Mouse (Mus musculus): Measurements from ENCODE around the gene Nav1. TPM values are rescaled to one million over a fixed set of nuclear protein-coding genes. Genes with fewer than 3 reads are reported as not detected.
A peak's percentile ranks its signal among the peaks of the same experiment; 100 is the strongest.

The Nav1 gene
- total and polyA plus RNA-seq, 2 experiments from 2014 or later, result 46.5 to 99.1 TPM

DNA sequence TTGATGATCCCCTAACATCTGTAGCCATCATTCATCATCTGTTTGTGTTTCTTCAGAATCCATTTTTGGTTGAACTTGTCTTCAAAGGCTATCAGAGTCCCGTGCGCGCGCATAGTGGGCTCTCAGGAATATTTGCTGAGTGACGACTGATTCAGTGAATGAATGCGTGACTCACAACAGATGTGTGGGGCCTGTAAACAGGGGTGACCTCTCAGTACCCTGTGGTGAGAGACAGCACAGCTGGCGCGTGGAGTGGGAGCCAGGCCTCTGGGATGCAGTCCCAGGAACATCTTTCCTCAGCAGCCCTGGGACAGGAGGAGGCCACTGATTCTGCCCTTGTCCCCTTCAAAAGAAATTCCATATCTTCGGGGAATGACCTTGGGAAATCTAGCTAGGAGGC is 16.3 kb downstream of the Nav1 start:
- Histone ChIP-seq H3K27ac (ENCODE audit: low read depth, low read length) (no peak overlapping the region), H3K9me3 (ENCODE audit: low read length) (no peaks in the 10 kb centered on the region), H3K27me3 (ENCODE audit: insufficient read depth, low read length) (no peaks in the 10 kb centered on the region), H3K36me3 (ENCODE audit: insufficient read depth, low read length) (no peaks in the 10 kb centered on the region), H3K4me2 (ENCODE audit: low read depth, low read length, poor library complexity, severe bottlenecking) (no peak overlapping the region), H3K4me3 (ENCODE audit: low read depth, low read length) (no peak overlapping the region), H3K4me1 (ENCODE audit: insufficient read depth, low read length) (no peaks in the 10 kb centered on the region; the same call in 1 of the 2 replicates), H3K9ac (replicated peaks; ENCODE audit: low read length, poor library complexity, severe bottlenecking) (no peak overlapping the region)
- ATAC-seq (ENCODE audit: low FRiP score), result no peak
- WGBS, result 89% methylated on average over 9 of the region's 9 CpGs
- DNase-seq (ENCODE audit: low spot score), result no peak
- TF ChIP-seq CTCF (IDR thresholded peaks at IDR 0.05), result no peak

DNA sequence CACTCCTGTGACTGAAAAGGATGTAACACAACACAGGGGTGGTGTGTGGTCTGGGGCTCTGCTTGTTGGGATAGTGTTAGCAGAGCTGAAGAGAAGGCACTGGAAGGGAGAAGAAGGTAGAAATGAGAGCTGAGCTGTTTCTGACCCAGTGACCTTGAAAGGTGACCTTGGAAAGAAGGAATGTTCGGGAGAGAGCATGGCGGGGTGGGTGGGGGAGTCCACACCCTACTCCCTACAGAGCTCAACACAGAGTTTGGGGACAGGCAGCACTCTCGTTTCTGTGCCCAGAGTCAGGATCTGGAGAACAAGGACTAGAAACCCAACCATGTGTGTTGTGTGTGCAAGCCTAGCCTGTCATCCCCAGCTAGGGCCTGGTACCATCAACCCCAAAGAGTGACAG is 18.1 kb downstream of the Nav1 start:
- Histone ChIP-seq H3K9me3 (ENCODE audit: low read length) (no peaks in the 10 kb centered on the region), H3K27ac (ENCODE audit: low read depth, low read length) (peak overlapping the region; percentile 79), H3K4me1 (ENCODE audit: insufficient read depth, low read length) (no peaks in the 10 kb centered on the region; the same call in 1 of the 2 replicates), H3K4me3 (ENCODE audit: low read depth, low read length) (no peak overlapping the region), H3K36me3 (ENCODE audit: insufficient read depth, low read length) (no peaks in the 10 kb centered on the region), H3K27me3 (ENCODE audit: insufficient read depth, low read length) (no peaks in the 10 kb centered on the region), H3K9ac (replicated peaks; ENCODE audit: low read length, poor library complexity, severe bottlenecking) (no peak overlapping the region), H3K4me2 (ENCODE audit: low read depth, low read length, poor library complexity, severe bottlenecking) (no peak overlapping the region)
- ATAC-seq (ENCODE audit: low FRiP score), result no peak
- 80% methylated on average over 3 of the region's 3 CpGs for WGBS
- DNase-seq (ENCODE audit: low spot score), result no peak
- TF ChIP-seq CTCF (IDR thresholded peaks at IDR 0.05), result no peak

DNA sequence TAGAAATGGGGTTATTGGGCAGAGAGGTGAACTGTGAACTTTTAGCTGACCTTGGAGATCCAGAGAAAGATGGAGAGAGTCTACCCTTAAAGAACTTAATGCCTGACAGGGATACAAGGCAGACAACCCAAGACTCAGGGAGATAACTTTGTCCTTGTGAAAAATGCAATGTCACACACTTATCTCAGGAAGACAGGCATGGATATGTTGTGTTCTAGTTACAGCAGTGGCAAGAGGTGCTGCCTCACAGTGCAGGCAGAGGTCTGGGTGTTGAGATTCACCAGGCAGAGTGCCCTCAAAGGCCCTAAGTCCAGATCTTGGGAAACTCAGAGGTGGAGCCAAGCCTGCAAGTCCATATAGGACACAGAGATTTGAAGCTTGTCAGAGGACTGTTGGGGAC is 20.2 kb downstream of the Nav1 start:
- Histone ChIP-seq H3K27ac (ENCODE audit: low read depth, low read length) (peak overlapping the region; percentile 79; the same call in 1 of the 2 replicates), H3K4me1 (ENCODE audit: insufficient read depth, low read length) (peaks cover 4% of the 10 kb centered on the region; the same call in 1 of the 2 replicates), H3K27me3 (ENCODE audit: insufficient read depth, low read length) (no peaks in the 10 kb centered on the region), H3K4me3 (ENCODE audit: low read depth, low read length) (no peak overlapping the region), H3K36me3 (ENCODE audit: insufficient read depth, low read length) (no peaks in the 10 kb centered on the region), H3K9ac (replicated peaks; ENCODE audit: low read length, poor library complexity, severe bottlenecking) (no peak overlapping the region), H3K9me3 (ENCODE audit: low read length) (no peaks in the 10 kb centered on the region), H3K4me2 (ENCODE audit: low read depth, low read length, poor library complexity, severe bottlenecking) (no peak overlapping the region)
- ATAC-seq (ENCODE audit: low FRiP score) (no peak), DNase-seq (ENCODE audit: low spot score) (no peak)
- TF ChIP-seq CTCF (IDR thresholded peaks at IDR 0.05), result no peak

DNA sequence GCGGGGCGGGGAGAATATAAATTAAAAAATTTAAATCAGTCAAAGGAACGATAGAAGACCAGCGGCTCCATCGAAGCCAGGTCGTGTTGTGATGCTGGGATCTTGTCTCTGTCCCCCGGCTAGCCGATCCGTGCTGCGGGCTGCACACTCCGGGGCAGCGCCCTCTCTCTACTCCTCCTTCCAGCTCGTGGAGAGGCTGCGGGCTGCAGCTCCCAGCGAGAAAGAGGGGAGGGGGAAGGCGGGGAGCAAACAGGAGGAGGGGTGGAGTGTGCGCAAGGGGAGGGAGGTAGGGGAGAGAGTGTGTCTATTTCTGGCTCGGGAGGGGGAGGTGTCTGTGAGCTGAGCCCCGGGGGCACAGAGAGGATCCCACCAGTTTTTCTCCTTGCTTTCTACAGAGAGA is 21.5 kb downstream of the Nav1 start:
- peak overlapping the region; percentile 92 for H3K4me2 ChIP-seq (ENCODE audit: low read depth, low read length, poor library complexity, severe bottlenecking)
- peak; percentile 63 for TF ChIP-seq CTCF (IDR thresholded peaks at IDR 0.05)
- H3K4me3 ChIP-seq (ENCODE audit: low read depth, low read length), result peak overlapping the region; percentile 79
- H3K27me3 ChIP-seq (ENCODE audit: insufficient read depth, low read length), result no peaks in the 10 kb centered on the region
- no peaks in the 10 kb centered on the region for H3K36me3 ChIP-seq (ENCODE audit: insufficient read depth, low read length)
- ATAC-seq (ENCODE audit: low FRiP score) (peak; percentile 74), DNase-seq (ENCODE audit: low spot score) (peak; percentile 80)
- no peaks in the 10 kb centered on the region for H3K9me3 ChIP-seq (ENCODE audit: low read length)
- peak overlapping the region; percentile 94 for H3K27ac ChIP-seq (ENCODE audit: low read depth, low read length)
- 0% methylated on average over 13 of the region's 19 CpGs for WGBS
- peaks cover 13% of the 10 kb centered on the region; the same call in 1 of the 2 replicates for H3K4me1 ChIP-seq (ENCODE audit: insufficient read depth, low read length)
- H3K9ac ChIP-seq (replicated peaks; ENCODE audit: low read length, poor library complexity, severe bottlenecking), result peak overlapping the region; percentile 88

DNA sequence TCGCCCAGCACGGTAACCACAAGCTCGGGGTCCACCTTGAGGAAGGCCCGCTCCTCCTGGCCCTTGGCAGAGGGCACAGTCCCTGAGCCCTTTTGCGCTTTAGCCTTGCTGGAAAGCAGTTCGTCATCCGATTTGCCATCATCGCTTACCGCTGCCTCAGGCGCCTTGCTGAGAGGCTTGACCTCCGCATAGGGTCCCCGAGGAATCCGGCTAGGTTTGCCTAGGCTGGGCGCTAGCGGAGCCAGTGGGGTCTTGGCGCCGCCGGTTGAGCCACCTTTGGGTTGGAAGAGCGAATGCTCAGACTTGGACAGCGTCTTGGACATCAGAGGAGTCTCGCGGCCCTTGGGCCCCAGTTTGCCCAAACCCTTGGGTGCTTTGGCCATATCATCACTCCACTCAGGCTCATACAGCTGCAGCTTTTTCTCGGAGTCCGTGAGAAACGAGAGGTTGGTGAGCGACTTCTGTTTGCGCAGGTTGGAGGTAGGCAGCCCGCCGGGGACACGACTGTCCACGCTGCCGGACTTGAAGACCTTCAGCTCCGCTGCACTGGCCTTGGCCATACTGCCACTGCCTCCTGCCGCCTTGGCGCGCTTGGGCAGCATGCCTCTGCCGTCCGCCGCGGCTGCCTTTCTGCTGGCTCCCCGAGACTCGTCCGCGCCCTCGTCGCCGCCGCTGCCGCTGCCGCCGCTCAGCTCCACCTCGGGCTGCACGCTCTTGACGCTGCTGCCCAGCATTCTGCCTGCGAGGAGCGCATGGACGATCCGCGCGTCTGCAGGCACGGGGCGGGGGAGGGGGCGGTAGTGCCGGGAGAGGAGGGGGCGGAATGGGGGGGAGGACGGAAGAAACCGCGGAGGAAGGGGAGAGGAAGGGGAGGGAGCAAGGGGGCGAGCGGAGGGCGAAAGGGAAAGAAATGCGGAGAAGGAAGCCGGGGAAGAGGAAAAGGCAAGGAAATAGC is 22.2 kb downstream of the Nav1 start:
- no peaks in the 10 kb centered on the region for H3K36me3 ChIP-seq (ENCODE audit: insufficient read depth, low read length)
- ATAC-seq (ENCODE audit: low FRiP score) (peak; percentile 64), DNase-seq (ENCODE audit: low spot score) (peak; percentile 76)
- peak overlapping the region; percentile 94 for H3K27ac ChIP-seq (ENCODE audit: low read depth, low read length)
- H3K4me2 ChIP-seq (ENCODE audit: low read depth, low read length, poor library complexity, severe bottlenecking), result peak overlapping the region; percentile 92
- peaks cover 20% of the 10 kb centered on the region for H3K4me1 ChIP-seq (ENCODE audit: insufficient read depth, low read length)
- TF ChIP-seq CTCF (IDR thresholded peaks at IDR 0.05), result no peak
- peak overlapping the region; percentile 88 for H3K9ac ChIP-seq (replicated peaks; ENCODE audit: low read length, poor library complexity, severe bottlenecking)
- 1% methylated on average over 70 of the region's 73 CpGs for WGBS
- no peaks in the 10 kb centered on the region for H3K9me3 ChIP-seq (ENCODE audit: low read length)
- H3K4me3 ChIP-seq (ENCODE audit: low read depth, low read length), result peak overlapping the region; percentile 79
- H3K27me3 ChIP-seq (ENCODE audit: insufficient read depth, low read length), result no peaks in the 10 kb centered on the region

Data from midbrain, postnatal 0 days (tissue).